Mouse (Mus musculus) olfactory bulb, adult 2 months (tissue): ENCODE data around the gene Cant1.

Experiments
- CTCF ChIP-seq: fragments of 200-500 bp; IDR thresholded peaks from 2 replicates; pipeline ENCODE4 v1.5.1; 2012; ENCODE audit warnings: low read depth, mild to moderate bottlenecking, low read length, moderate library complexity; ENCODE audit not compliant: insufficient read depth
- POLR2A ChIP-seq: fragments of 200-500 bp; IDR thresholded peaks from 2 replicates; pipeline ENCODE4 v1.6.1; 2012; ENCODE audit warnings: mild to moderate bottlenecking, low read depth, low read length, moderate library complexity; ENCODE audit not compliant: insufficient read depth

- TF ChIP-seq POLR2A (no peak), CTCF (no peak)
Measured at GRCm38 (mm10) chr11:118459536-118459935, 40.6 kb upstream of the Cant1 start.
